Mouse (Mus musculus): ENCODE results near the gene Asphd2.

DNA sequence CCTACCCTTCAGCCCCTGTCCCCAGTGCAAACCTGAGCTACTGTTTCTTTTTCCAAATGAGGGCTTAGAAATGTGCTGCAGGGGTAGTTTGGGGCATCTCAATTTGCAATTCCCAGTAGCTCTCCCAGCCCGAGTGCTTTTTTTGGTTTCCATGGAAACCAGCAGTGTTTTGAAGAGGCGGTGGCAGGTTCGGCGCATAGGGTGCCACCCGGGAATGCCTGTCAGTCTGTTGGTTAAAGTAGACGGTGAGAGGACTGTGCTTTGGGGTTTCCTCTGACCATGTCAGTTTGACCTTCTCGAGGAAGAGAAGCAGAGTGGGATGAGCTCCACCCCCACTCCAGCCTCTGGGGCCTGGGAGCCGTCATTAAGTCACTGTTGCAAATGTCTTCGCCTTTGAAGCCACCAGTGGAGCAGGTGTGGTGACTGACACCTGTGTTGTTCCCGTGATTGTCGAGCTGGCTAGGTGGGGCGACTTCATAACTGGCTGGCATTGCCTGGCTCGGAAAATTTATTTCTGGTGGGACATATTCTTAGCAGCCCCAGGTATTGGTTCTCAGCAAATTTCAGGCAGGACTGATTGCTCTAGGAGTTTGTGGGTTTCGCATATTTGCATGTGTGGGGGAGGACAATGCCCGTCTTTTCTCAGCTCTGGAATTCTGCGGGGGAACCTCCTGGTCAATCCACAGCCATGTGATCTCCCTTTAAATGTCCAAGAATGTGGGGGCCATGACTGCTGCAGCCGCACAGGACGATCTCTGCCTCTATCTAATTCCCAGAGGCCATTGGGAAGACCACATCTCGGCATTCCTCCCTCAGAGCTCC is 17.1 kb upstream of the Asphd2 start:
- TF ChIP-seq CTCF (IDR thresholded peaks at IDR 0.05; ENCODE audit: borderline replicate concordance, insufficient read depth, low read length) (no peak), POLR2A (IDR thresholded peaks at IDR 0.05; ENCODE audit: low read depth, low read length) (no peak)
